Mouse (Mus musculus) heart, postnatal 0 days (tissue): Measurements from ENCODE around the gene Sap30l. TPM values are rescaled to one million over a fixed set of nuclear protein-coding genes. Genes with fewer than 3 reads are reported as not detected.

ENCODE experiments used
- ATAC-seq: fragments of 200-750 bp; cut with Nextera tagmentation; 2 replicates; pipeline ENCODE4 v1.8.0; 2017; ENCODE audit warnings: low read depth, moderate number of reproducible peaks, moderate library complexity; ENCODE audit not compliant: insufficient read depth
- DNase-seq: peaks from one replicate; pipeline ENCODE4 v3.0.0-alpha.2; 2016; ENCODE audit warnings: low spot score
- H3K27ac ChIP-seq: fragments of 300-500 bp; sonication (generic); 2 replicates; pipeline ENCODE4 v1.5.1; 2014; ENCODE audit warnings: low read depth, mild to moderate bottlenecking
- H3K27me3 ChIP-seq: fragments of 300-500 bp; sonication (generic); 2 replicates; pipeline ENCODE4 v1.6.1; 2014; ENCODE audit warnings: low read length, mixed read lengths; ENCODE audit not compliant: control insufficient read depth, insufficient read depth
- H3K36me3 ChIP-seq: fragments of 300-500 bp; sonication (generic); replicated peaks from 2 replicates; pipeline ENCODE4 v1.6.1; 2014; ENCODE audit warnings: low read length, mixed read lengths; ENCODE audit not compliant: control insufficient read depth, insufficient read depth
- H3K4me1 ChIP-seq: fragments of 300-500 bp; sonication (generic); 2 replicates; pipeline ENCODE4 v1.6.1; 2014; ENCODE audit warnings: antibody characterized with exemption; ENCODE audit not compliant: control insufficient read depth, insufficient read depth
- H3K4me2 ChIP-seq: fragments of 300-500 bp; sonication (generic); 2 replicates; pipeline ENCODE4 v1.6.1; 2014; ENCODE audit warnings: low read depth, mild to moderate bottlenecking, low read length, moderate library complexity
- H3K4me3 ChIP-seq: fragments of 300-500 bp; sonication (generic); 2 replicates; pipeline ENCODE4 v1.5.1; 2014; ENCODE audit warnings: low read depth, low read length
- H3K9ac ChIP-seq: fragments of 300-500 bp; sonication (generic); replicated peaks from 2 replicates; pipeline ENCODE4 v1.6.1; 2014; ENCODE audit warnings: low read depth, low read length, mixed read lengths
- H3K9me3 ChIP-seq: fragments of 300-500 bp; sonication (generic); replicated peaks from 2 replicates; pipeline ENCODE4 v1.6.1; 2016; ENCODE audit warnings: low read length; ENCODE audit not compliant: control insufficient read depth
- CTCF ChIP-seq: IDR thresholded peaks from 2 replicates; pipeline ENCODE4 v1.5.1; 2016; ENCODE audit warnings: antibody characterized with exemption, control low read depth, low read depth
- EP300 ChIP-seq: IDR thresholded peaks from 2 replicates; pipeline ENCODE4 v1.6.1; 2016; ENCODE audit warnings: antibody characterized with exemption, low read depth
- WGBS: fragments of 180-500 bp; shearing (Covaris S2); extraction: QIAGEN DNeasy Blood & Tissue Kit; methylation state at CpG from one replicate; pipeline ENCODE4 v1.1.7; 2014; 5-methylcytosine and 5-hydroxymethylcytosine counted together
- polyA plus RNA-seq: library from polyadenylated mRNA; unstranded; fragments of >200 nt; fragmentation: Nextera tagmentation; extraction: Ambion mirVana; gene quantifications from 2 replicates; pipeline ENCODE4 v1.2.1, GENCODE M21; 2015
- total RNA-seq: library from RNA; depleted of rRNA; stranded (reverse); fragments of >200 nt; gene quantifications from 2 replicates; pipeline ENCODE4 v1.2.3, GENCODE M21; 2014; ENCODE audit warnings: low replicate concordance; rRNA removed

The Sap30l gene
- total and polyA plus RNA-seq, 2 experiments from 2014 or later = 8.3 to 16.8 TPM

GRCm38 (mm10) chr11:57850298-57850697 is 48.9 kb downstream of the Sap30l start:
- ATAC-seq = no peak
- DNase-seq = no peak
- Histone ChIP-seq H3K9me3 (no peaks in the 10 kb centered on the region), H3K9ac (no peak overlapping the region), H3K36me3 (no peaks in the 10 kb centered on the region), H3K27ac (no peak overlapping the region), H3K4me1 (no peaks in the 10 kb centered on the region), H3K4me2 (no peak overlapping the region), H3K4me3 (no peak overlapping the region), H3K27me3 (peaks cover 15% of the 10 kb centered on the region; the same call in 1 of the 2 replicates)
- 59% methylated on average over 7 of the region's 7 CpGs for WGBS
- TF ChIP-seq CTCF = no peak
- TF ChIP-seq EP300 = no peak

GRCm38 (mm10) chr11:57850931-57851330 is 49.5 kb downstream of the Sap30l start:
- TF ChIP-seq CTCF = no peak
- no peak for TF ChIP-seq EP300
- H3K4me2 ChIP-seq = no peak overlapping the region
- ATAC-seq = no peak
- no peak overlapping the region for H3K27ac ChIP-seq
- no peaks in the 10 kb centered on the region for H3K36me3 ChIP-seq
- no peaks in the 10 kb centered on the region for H3K4me1 ChIP-seq
- no peak overlapping the region for H3K4me3 ChIP-seq
- H3K9ac ChIP-seq = no peak overlapping the region
- H3K27me3 ChIP-seq = peaks cover 12% of the 10 kb centered on the region; the same call in 1 of the 2 replicates
- WGBS = 50% methylated on average over 3 of the region's 3 CpGs
- no peaks in the 10 kb centered on the region for H3K9me3 ChIP-seq
- no peak for DNase-seq

GRCm38 (mm10) chr11:57853571-57853970 is 52.1 kb downstream of the Sap30l start:
- Histone ChIP-seq H3K27me3 (0 out of 2 replicates have a peak, but pooled peaks cover 10% of the 10 kb centered on the region), H3K36me3 (no peaks in the 10 kb centered on the region), H3K4me1 (no peaks in the 10 kb centered on the region), H3K9me3 (no peaks in the 10 kb centered on the region), H3K4me3 (no peak overlapping the region), H3K27ac (no peak overlapping the region), H3K4me2 (no peak overlapping the region), H3K9ac (no peak overlapping the region)
- TF ChIP-seq EP300 (no peak), CTCF (no peak)
- 62% methylated on average over 6 of the region's 6 CpGs for WGBS
- ATAC-seq (no peak), DNase-seq (no peak)

DNA sequence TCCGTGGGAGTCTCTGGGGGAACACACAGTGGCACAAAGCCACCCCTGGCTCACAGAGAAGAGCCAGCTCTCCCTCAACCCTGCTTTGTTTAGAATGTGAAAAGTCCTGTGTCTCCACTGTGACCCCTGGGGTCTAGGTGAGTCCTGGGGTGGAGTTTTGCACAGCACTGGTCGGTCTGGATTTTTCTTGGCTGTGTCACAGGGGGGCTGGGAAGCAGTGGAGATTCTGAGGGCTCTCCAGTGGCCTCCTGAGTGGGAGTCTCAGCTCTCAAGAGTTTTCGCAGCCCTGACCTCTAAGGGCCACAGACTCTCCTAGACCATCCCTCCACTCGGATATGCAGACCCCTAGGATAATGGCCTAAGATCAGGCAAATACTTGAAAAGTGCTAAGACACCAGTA is 56.3 kb downstream of the Sap30l start:
- WGBS = 55% methylated on average over 4 of the region's 4 CpGs
- no peak for ATAC-seq
- no peak for DNase-seq
- no peak overlapping the region for H3K4me3 ChIP-seq
- no peaks in the 10 kb centered on the region for H3K4me1 ChIP-seq
- no peaks in the 10 kb centered on the region for H3K27me3 ChIP-seq
- no peak overlapping the region for H3K27ac ChIP-seq
- TF ChIP-seq EP300 (no peak), CTCF (no peak)
- no peak overlapping the region for H3K4me2 ChIP-seq
- H3K36me3 ChIP-seq = no peaks in the 10 kb centered on the region
- no peaks in the 10 kb centered on the region for H3K9me3 ChIP-seq
- H3K9ac ChIP-seq = no peak overlapping the region

Other genes starting within 250 kb of the Sap30l start
- 3.4 and 10.4 TPM in 2 replicates for gene Galnt10, start 156.2 kb upstream of the Sap30l start, total RNA-seq
- gene Galnt10, start 156.2 kb upstream of the Sap30l start, polyA plus RNA-seq = 4.2 and 4.3 TPM in 2 replicates
- gene Hand1, start 31.2 kb downstream of the Sap30l start, total RNA-seq = 2.0 TPM in 1 of 2 replicates, not detected in the other
- 2.7 and 3.3 TPM in 2 replicates for gene Hand1, start 31.2 kb downstream of the Sap30l start, polyA plus RNA-seq
- gene Larp1, start 207.4 kb downstream of the Sap30l start, total RNA-seq = 18.2 and 21.8 TPM in 2 replicates
- gene Larp1, start 207.4 kb downstream of the Sap30l start, polyA plus RNA-seq = 6.7 and 8.3 TPM in 2 replicates